Mouse (Mus musculus) lung, embryonic 15.5 days (tissue): ENCODE measurements at regions not wholly inside any gene's neighbourhood (a gene's known extent, or its start where the extent isn't known, plus 50 kb on each side); places are given as distances from the start of the nearest gene placed in this dataset.

ENCODE experiments used
- ATAC-seq: fragments of 200-750 bp; cut with Nextera tagmentation; 2 replicates; pipeline ENCODE4 v1.8.0; 2017; ENCODE audit warnings: moderate number of reproducible peaks, borderline replicate concordance; ENCODE audit not compliant: low FRiP score, low TSS enrichment; ENCODE audit errors: extremely low read depth
- H3K27ac ChIP-seq: fragments of 300-500 bp; sonication (generic); 2 replicates; pipeline ENCODE4 v1.5.1; 2015; ENCODE audit warnings: moderate library complexity, mild to moderate bottlenecking, inconsistent platforms
- H3K27me3 ChIP-seq: fragments of 300-500 bp; sonication (generic); 2 replicates; pipeline ENCODE4 v1.6.1; 2015; ENCODE audit warnings: inconsistent platforms
- H3K36me3 ChIP-seq: fragments of 300-500 bp; sonication (generic); 2 replicates; pipeline ENCODE4 v1.6.1; 2015; ENCODE audit warnings: inconsistent platforms
- H3K4me1 ChIP-seq: fragments of 300-500 bp; sonication (generic); 2 replicates; pipeline ENCODE4 v1.6.1; 2015; ENCODE audit warnings: inconsistent platforms
- H3K4me2 ChIP-seq: fragments of 300-500 bp; sonication (generic); 2 replicates; pipeline ENCODE4 v1.6.1; 2015; ENCODE audit warnings: inconsistent platforms, mild to moderate bottlenecking, moderate library complexity
- H3K4me3 ChIP-seq: fragments of 300-500 bp; sonication (generic); 2 replicates; pipeline ENCODE4 v1.5.1; 2015; ENCODE audit warnings: mild to moderate bottlenecking, inconsistent platforms
- H3K9ac ChIP-seq: fragments of 300-500 bp; sonication (generic); 2 replicates; pipeline ENCODE4 v1.6.1; 2015; ENCODE audit warnings: inconsistent platforms
- H3K9me3 ChIP-seq: fragments of 300-500 bp; sonication (generic); 2 replicates; pipeline ENCODE4 v1.6.1; 2016; ENCODE audit warnings: inconsistent platforms
- WGBS: fragments of 180-500 bp; shearing (Covaris S2); methylation state at CpG from one replicate; pipeline ENCODE4 v1.1.7; 2015; 5-methylcytosine and 5-hydroxymethylcytosine counted together

- Histone ChIP-seq H3K9ac (no peak overlapping the region), H3K9me3 (no peaks in the 10 kb centered on the region), H3K36me3 (no peaks in the 10 kb centered on the region), H3K27ac (no peak overlapping the region), H3K27me3 (no peaks in the 10 kb centered on the region), H3K4me2 (no peak overlapping the region), H3K4me3 (no peak overlapping the region), H3K4me1 (peaks cover 4% of the 10 kb centered on the region; the same call in 1 of the 2 replicates)
- ATAC-seq: peak; percentile 92
- WGBS: 3% methylated on average over 2 of the region's 2 CpGs
Observed at GRCm38 (mm10) chr14:101984401-101984800, 254.6 kb downstream of the Lmo7 start.
